Mouse (Mus musculus) ES-Bruce4 (cell line): ENCODE measurements around the gene Cdh22. TPM values are rescaled to one million over a fixed set of nuclear protein-coding genes. Genes with fewer than 3 reads are reported as not detected.
A peak's percentile ranks its signal among the peaks of the same experiment; 100 is the strongest.

Source experiments
- H3K27ac ChIP-seq: 2 replicates; pipeline ENCODE4 v1.5.1; 2012; ENCODE audit warnings: low read length, inconsistent platforms; ENCODE audit not compliant: insufficient read depth
- H3K27me3 ChIP-seq: 2 replicates; pipeline ENCODE4 v1.6.1; 2012; ENCODE audit warnings: mild to moderate bottlenecking, low read length, inconsistent platforms; ENCODE audit not compliant: control insufficient read depth, poor library complexity, insufficient read depth, severe bottlenecking
- H3K36me3 ChIP-seq: 2 replicates; pipeline ENCODE4 v1.6.1; 2012; ENCODE audit warnings: inconsistent platforms, mild to moderate bottlenecking, low read length, moderate library complexity; ENCODE audit not compliant: control insufficient read depth, poor library complexity, insufficient read depth, severe bottlenecking
- H3K4me1 ChIP-seq: one replicate; pipeline ENCODE4 v1.8.1; 2011; ENCODE audit warnings: low read length; ENCODE audit not compliant: control insufficient read depth, insufficient read depth
- H3K4me3 ChIP-seq: 2 replicates; pipeline ENCODE4 v1.5.1; 2011; ENCODE audit warnings: low read depth, mild to moderate bottlenecking, low read length
- H3K9ac ChIP-seq: 2 replicates; pipeline ENCODE4 v1.6.1; 2012; ENCODE audit warnings: low read depth, mild to moderate bottlenecking, inconsistent platforms; ENCODE audit not compliant: poor library complexity, severe bottlenecking
- H3K9me3 ChIP-seq: replicated peaks from 2 replicates; pipeline ENCODE4 v1.6.1; 2012; ENCODE audit warnings: mild to moderate bottlenecking, low read length, inconsistent platforms; ENCODE audit not compliant: control insufficient read depth, poor library complexity, insufficient read depth, severe bottlenecking
- CTCF ChIP-seq: IDR thresholded peaks from one replicate; pipeline ENCODE4 v1.8.1; 2011; ENCODE audit warnings: low read depth, low read length
- EP300 ChIP-seq: IDR thresholded peaks from 2 replicates; pipeline ENCODE4 v1.6.1; 2011; ENCODE audit warnings: low read depth, low read length; ENCODE audit not compliant: insufficient read depth
- POLR2A ChIP-seq: IDR thresholded peaks from one replicate; pipeline ENCODE4 v1.8.1; 2011; ENCODE audit warnings: low read length; ENCODE audit not compliant: insufficient read depth
- polyA plus RNA-seq: library from polyadenylated mRNA; stranded (reverse); fragments of >200 nt; gene quantifications from 2 replicates; pipeline ENCODE4 v1.2.4, GENCODE M21; 2011; ENCODE audit warnings: low read depth; ENCODE audit not compliant: missing spikeins, insufficient read depth, insufficient read length

Gene Cdh22
- 0.35 TPM in 1 of 2 replicates, not detected in the other for polyA plus RNA-seq

DNA sequence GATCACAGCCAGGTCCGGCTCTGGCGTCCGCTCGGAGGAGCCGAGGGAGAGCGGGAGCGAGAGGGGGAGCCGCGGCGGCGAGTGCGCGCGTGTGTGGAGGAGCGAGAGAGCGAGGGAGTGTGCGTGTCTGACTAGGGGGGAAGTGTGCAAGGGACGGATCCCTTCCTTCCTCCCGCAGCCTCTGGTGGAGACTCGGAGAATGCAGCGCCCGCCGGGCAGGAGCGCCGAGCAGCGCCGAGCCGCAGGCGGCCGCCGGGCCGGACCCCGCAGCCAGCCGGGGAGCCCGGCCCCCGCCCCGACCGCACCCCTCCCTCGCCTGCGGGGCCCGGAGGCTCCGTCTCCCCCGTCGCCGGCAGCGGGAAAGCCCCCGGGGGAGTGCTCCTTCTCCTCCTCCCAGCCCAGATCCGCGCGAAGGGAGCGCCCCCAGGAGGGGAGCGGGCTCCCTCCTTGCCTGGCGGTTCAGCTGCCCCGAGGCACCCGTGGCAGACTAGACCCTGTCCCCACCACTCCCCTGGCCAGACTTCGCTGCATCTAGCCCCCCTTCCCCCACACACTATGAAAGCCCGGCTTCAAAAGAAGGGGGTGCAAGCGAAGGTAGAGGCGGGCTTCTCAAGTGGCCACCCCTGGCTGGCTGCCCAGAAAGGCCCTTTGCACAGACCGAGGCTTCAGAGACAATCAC is at the start of gene Cdh22:
Gene Cdh22 (minus strand): TSS at position 241 of the 679 bp plus-strand sequence.
- Histone ChIP-seq H3K36me3 (no peaks in the 10 kb centered on the region), H3K4me1 (no peaks in the 10 kb centered on the region), H3K9ac (peak within 1 kb of the TSS; percentile 49), H3K4me3 (peak within 1 kb of the TSS; percentile 71), H3K27ac (no peak within 1 kb of the TSS), H3K27me3 (peaks cover 17% of the 10 kb centered on the region), H3K9me3 (no peaks in the 10 kb centered on the region)
- no peak for TF ChIP-seq EP300
- TF ChIP-seq POLR2A: no peak
- TF ChIP-seq CTCF: peak; percentile 26

DNA sequence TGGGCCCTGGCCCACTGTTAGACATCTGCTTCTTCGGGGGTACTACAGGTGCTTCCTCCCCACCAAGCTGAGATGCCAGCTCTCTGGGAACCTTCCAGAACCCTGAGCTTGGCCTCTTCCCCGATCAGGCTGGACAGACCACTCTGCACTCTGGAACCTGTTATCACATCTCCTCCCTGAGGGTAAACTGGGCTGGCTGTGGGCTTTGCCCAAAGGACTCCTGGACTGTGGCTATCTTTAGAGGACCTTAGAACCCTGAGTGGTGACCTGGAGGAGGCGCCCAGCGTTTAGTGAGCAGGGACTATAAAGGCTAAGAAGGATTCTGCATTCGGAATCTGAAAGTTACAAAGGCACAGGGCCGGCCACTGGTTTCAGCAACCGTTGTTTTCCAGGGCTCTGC is 49.7 kb upstream of the Cdh22 start:
- no peak overlapping the region for H3K4me3 ChIP-seq
- H3K9ac ChIP-seq: no peak overlapping the region
- TF ChIP-seq POLR2A: no peak
- no peaks in the 10 kb centered on the region for H3K9me3 ChIP-seq
- no peak overlapping the region for H3K27ac ChIP-seq
- H3K4me1 ChIP-seq: peaks cover 6% of the 10 kb centered on the region
- H3K27me3 ChIP-seq: no peaks in the 10 kb centered on the region
- no peaks in the 10 kb centered on the region for H3K36me3 ChIP-seq

DNA sequence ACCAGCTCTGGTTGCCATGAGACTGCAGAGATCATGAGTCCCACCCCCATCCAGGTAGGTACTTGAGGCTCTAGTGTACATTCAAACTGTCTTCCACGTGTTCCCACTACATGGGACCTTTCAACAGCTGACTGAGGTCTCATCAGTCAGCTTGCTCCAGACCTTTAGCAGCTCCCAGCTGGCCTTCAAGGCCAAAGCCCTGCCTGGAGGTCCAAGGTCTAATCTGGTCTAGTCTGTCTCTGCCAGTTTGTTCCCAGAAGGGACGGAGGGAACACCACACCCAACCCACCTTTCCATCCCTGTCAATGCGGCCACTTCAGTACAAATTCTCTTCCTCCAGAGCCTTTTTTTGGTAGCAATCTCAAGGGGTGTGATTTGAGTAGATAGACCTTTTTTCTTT is 49.0 kb upstream of the Cdh22 start:
- Histone ChIP-seq H3K4me3 (no peak overlapping the region), H3K9me3 (no peaks in the 10 kb centered on the region), H3K4me1 (peaks cover 6% of the 10 kb centered on the region), H3K9ac (no peak overlapping the region), H3K36me3 (no peaks in the 10 kb centered on the region), H3K27me3 (no peaks in the 10 kb centered on the region), H3K27ac (no peak overlapping the region)
- TF ChIP-seq POLR2A: no peak
- TF ChIP-seq EP300: no peak
- no peak for TF ChIP-seq CTCF

- no peaks in the 10 kb centered on the region for H3K9me3 ChIP-seq
- H3K4me1 ChIP-seq: peaks cover 6% of the 10 kb centered on the region
- no peaks in the 10 kb centered on the region for H3K36me3 ChIP-seq
- H3K4me3 ChIP-seq: no peak overlapping the region
- TF ChIP-seq CTCF (no peak), POLR2A (no peak), EP300 (no peak)
- H3K27ac ChIP-seq: no peak overlapping the region
- H3K27me3 ChIP-seq: no peaks in the 10 kb centered on the region
- no peak overlapping the region for H3K9ac ChIP-seq
These were observed 47.2 kb upstream of the Cdh22 start for GRCm38 (mm10) chr2:165281779-165282311.

DNA sequence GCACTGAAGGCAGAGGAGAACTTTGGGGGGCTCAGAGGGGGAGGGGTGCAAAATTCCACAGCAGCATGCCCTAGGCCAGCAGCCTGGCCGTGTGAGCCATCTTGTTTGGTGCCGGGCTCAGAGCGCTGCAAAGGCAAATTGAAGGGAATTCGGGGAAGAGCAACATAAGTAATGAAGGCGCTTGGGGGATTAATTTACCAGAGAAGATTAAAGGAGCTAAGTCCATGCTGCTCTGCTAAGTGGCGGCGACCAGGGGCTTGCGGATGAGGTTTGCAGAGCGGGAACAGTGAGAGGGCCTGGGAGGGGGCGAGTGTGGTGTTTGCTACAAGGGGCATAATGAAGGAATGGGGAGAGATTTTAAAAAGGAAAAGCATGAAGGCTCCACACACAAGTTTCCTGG is 44.7 kb upstream of the Cdh22 start:
- no peak for TF ChIP-seq CTCF
- no peak for TF ChIP-seq POLR2A
- no peak for TF ChIP-seq EP300
- Histone ChIP-seq H3K9ac (no peak overlapping the region), H3K4me3 (no peak overlapping the region), H3K4me1 (peaks cover 4% of the 10 kb centered on the region), H3K27me3 (no peaks in the 10 kb centered on the region), H3K9me3 (no peaks in the 10 kb centered on the region), H3K36me3 (no peaks in the 10 kb centered on the region), H3K27ac (no peak overlapping the region)

DNA sequence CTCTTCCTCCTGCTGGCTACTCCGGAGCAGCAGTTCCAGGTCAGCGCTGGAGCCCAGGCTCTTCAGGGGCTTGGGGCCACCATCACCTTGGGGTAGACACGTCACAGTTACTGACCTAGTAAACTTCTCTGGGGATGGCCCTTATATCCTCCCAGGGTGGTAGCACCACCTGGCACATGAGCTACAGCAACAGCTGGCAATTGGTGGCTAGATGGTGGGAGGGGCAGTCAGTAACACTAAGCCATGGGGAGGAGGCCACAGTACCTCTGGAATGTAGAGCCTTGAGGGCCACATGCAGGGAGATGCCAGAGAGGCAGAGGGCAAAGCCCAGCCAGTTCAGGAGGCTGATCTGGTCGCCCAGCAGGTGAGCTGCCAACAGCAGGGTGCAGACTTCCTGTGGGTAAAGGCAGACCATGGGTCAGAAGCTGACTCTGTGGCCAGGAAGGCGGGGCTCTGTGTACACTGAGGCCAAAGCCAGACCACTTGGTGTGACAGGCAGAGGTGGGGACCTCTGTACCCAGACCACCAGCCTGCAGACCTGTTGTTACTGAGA is 42.6 kb upstream of the Cdh22 start:
- Histone ChIP-seq H3K36me3 (no peaks in the 10 kb centered on the region), H3K9ac (no peak overlapping the region), H3K4me3 (no peak overlapping the region), H3K9me3 (no peaks in the 10 kb centered on the region), H3K27me3 (no peaks in the 10 kb centered on the region), H3K4me1 (no peaks in the 10 kb centered on the region), H3K27ac (no peak overlapping the region)
- TF ChIP-seq EP300 (no peak), CTCF (no peak), POLR2A (no peak)
